Mouse (Mus musculus) urinary bladder, postnatal 4 days (tissue): ENCODE data around the gene Gm3402.
"Not testable (repeated sequence)": the region's sequence is repeated elsewhere in the genome, so short reads cannot be mapped to it uniquely, and the experiment has no call there.

Experiments used
- DNase-seq, 2 experiments: peaks; one replicate each; pipeline ENCODE4 v3.0.0; 2021 to 2022; ENCODE audit warnings: low spot score in 2 of 2

Gm3402 gene

GRCm38 (mm10) chr5:146513823-146514222 lies at the start of gene Gm3402:
Gm3402 (plus strand) TSS chr5:146514123.
- not testable (repeated sequence) for DNase-seq

- DNase-seq = no peak
Measured at GRCm38 (mm10) chr5:146466663-146467062, 47.3 kb upstream of the Gm3402 start.

GRCm38 (mm10) chr5:146468311-146468710 lies 45.6 kb upstream of the Gm3402 start:
- DNase-seq = no peak

GRCm38 (mm10) chr5:146470821-146471220 lies 43.1 kb upstream of the Gm3402 start:
- no peak for DNase-seq

- DNase-seq = no peak
Measured at GRCm38 (mm10) chr5:146471311-146471710, 42.6 kb upstream of the Gm3402 start.

- DNase-seq = no peak
Measured at GRCm38 (mm10) chr5:146471821-146472220, 42.1 kb upstream of the Gm3402 start.

GRCm38 (mm10) chr5:146479564-146479963 lies 34.4 kb upstream of the Gm3402 start:
- not testable (repeated sequence) for DNase-seq

- DNase-seq = not testable (repeated sequence)
Measured at GRCm38 (mm10) chr5:146481665-146482064, 32.3 kb upstream of the Gm3402 start, which contains the start of gene Gm6408. Gm6408 (plus strand) TSS chr5:146481965.

- not testable (repeated sequence) for DNase-seq
Measured at GRCm38 (mm10) chr5:146488959-146489358, 25.0 kb upstream of the Gm3402 start.

GRCm38 (mm10) chr5:146491063-146491462 lies 22.9 kb upstream of the Gm3402 start, which contains the start of gene Gm6370:
Gm6370 (plus strand) TSS chr5:146491363.
- not testable (repeated sequence) for DNase-seq

- not testable (repeated sequence) for DNase-seq
Measured at GRCm38 (mm10) chr5:146502099-146502498, 11.8 kb upstream of the Gm3402 start, which contains the start of gene 4930449I24Rik. 4930449I24Rik (plus strand) TSS chr5:146502399.

- not testable (repeated sequence) for DNase-seq
Measured at GRCm38 (mm10) chr5:146525501-146525900, 11.6 kb downstream of the Gm3402 start, which contains the start of gene Gm3404. Gm3404 (plus strand) TSS chr5:146525801.

- not testable (repeated sequence) for DNase-seq
Measured at GRCm38 (mm10) chr5:146537347-146537746, 23.4 kb downstream of the Gm3402 start, which contains the start of gene Gm3409. Gm3409 (plus strand) TSS chr5:146537647.

GRCm38 (mm10) chr5:146555836-146556235 lies 41.9 kb downstream of the Gm3402 start, which contains the start of gene Gm3415:
Gm3415 (plus strand) TSS chr5:146556136.
- DNase-seq = not testable (repeated sequence)

GRCm38 (mm10) chr5:146564259-146564658 lies 50.3 kb downstream of the Gm3402 start:
- DNase-seq = no peak
